Mouse (Mus musculus) spleen, postnatal 4 days (tissue): ENCODE results near the gene Rnf207.

ENCODE experiments used
- DNase-seq, 2 experiments: peaks; one replicate each; pipeline ENCODE4 v3.0.0; 2022; ENCODE audit warnings: low spot score in 2 of 2

Gene Rnf207

DNA sequence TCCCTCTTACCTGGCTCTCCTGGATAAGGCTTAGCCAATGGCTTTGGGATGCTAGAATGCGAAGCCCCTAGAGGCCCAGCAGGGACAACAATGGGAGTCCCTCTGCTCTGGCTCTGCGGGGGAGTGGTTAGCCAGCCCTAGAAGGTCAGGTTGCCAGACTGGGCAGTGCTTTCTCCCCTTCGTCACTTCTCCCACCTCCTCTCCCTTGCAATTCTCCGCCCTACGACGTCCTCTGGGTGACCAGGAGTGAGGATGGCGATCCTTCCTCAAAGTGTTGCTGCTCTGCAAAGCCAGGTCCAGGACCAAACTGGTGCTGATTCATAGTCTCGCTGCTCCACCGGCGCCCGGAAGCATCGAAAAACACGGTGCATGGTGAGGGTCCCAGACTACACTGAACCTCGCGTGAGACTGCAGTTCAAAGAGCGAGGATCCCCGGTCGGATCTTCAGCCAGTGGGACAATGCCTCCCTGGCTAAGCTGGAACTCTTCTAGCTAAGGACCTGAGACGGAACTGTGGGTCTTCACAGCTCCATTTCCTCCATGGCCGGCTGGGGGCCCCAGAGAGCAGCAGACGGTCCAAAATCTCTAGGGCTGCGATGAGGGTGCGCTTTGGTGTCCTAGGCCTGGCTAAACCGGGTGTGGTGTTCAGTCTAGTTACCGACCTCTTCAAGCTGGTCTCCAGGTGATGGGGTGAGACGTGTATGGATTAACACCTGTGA lies at the start of gene Rnf207:
TSS of gene Rnf207 (minus strand) at position 477 of the 718 bp plus-strand sequence.
- peak; percentile 39 to 78 for DNase-seq

DNA sequence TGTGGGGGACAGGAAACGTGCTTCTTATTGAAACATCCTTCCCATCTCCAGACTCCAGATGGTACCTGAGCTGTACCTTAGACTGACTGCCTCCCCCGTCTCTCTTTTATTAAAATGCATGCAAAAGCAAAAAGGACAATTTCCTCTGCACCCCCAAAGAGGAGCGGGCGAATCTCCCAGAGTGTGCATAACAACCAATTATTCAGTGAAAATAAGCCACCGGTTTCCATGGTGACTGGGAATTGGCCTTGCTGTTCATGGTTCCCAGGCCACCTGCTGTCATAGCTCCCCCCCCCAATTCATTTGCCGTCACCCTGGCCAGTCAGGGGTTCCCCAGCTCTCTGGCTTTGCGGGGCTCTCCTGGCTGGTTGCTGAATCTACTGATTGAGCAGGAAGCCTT lies 46.4 kb upstream of the Rnf207 start:
- DNase-seq: no peak

DNA sequence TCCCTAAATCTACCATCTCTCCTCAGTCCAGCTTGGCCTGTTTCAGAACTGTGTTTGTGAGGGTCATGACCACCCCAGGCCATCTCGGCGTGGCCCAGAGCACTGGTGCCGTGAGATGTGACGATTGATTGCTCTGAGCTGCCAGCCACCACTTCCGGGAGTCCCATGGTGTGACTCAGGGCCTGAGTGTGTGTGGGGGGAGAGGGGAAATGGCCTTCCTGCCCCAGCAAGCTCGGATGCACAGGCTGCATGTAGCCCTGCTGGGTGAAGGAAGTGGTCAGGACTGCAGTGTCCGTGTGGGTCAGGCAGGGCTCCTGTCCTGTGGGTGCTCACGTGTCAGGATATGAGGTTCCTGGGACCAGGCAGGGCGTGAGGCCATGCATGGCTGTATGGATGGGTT lies 43.4 kb upstream of the Rnf207 start:
- DNase-seq: no peak

DNA sequence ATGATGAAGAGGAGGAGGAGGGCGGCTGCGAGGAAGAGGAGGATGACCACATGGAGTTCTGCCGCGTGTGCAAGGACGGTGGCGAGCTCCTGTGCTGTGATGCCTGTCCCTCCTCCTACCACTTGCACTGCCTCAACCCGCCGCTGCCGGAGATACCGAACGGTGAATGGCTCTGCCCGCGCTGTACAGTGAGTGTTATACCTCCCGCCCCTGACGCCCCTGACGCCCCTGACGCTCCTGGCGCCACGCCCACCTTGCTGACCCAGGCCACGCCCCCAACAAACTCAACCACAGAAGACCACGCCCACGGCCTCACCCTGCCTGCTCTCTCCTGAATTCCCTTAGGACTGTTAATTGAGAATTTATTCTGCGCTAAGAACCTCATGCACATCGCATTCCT lies 42.1 kb upstream of the Rnf207 start:
- peak in 1 of 2 experiments; percentile 39 for DNase-seq

DNA sequence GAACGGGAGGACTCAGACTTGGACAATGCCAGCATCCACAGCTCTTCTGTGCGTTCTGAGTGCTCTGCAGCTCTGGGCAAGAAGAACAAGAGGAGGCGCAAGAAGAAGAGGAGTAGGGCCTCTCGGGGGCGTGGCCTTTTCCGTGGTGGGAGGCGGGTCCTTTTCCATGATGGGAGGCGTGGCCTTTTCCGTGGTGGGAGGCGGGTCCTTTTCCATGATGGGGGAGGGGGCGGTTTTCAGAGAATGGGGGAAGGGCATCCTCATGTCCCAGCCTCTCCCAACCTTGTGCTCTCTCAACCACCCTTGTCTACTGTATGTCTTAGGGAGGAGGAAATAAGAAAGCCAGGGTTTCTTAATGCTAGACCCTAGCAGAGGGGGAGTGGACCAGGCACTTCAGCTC lies 40.9 kb upstream of the Rnf207 start:
- no peak for DNase-seq

DNA sequence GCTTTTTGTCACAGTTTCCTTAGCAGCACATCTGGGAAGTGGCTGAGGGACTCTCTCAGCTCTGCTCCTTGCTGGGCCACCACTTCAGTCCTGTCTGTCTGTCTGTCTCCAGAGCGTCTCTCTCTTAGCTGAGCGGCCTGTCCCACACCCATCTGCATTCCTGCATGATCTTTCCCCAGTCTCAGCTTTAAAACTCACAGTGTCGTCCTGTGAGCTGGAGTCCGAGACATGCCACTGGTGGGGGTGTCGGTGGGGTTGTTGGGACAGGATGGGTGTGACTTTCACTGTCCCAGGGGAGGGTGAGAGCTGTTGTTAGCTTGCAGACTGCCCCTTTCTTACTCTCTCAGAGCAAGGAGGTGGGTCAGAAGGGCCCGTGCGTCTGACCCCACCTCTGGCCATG lies 36.9 kb upstream of the Rnf207 start:
- DNase-seq: no peak

DNA sequence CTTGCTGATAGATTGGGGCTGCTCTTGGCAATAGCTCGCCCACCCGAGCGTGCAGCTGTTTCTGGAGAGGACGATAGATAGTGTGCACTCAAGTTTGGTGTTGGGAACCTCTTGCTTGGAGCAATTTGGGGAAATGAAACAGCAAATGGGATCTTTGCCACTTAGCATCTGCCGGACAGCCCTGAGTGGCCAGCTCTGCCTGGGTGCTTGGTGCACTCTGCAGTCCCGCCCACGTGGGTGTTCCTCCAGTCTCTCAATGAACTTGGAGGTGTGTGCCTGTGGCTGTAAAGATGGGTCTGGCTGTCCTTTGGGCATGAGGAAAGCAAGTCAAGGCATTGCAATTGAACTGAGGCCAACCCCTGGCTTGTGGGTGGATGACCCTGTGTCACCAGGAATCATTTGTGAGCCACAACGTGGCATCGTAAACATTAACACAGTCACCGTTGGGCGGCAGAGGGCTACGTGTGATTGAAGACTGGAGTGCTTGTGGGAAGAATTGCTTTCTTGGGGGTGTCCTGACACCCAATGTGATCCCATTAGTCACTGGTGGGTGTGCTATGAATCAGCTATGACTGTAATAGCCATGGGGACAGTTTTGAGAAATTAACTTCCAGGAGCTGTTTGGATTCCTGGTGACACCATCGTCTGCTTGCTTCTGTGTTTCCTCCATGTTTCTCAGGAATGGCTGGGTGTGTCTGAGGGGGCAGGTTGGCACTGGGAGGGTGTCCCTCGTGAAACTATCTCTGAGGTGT lies 35.3 kb upstream of the Rnf207 start:
- no peak for DNase-seq

DNA sequence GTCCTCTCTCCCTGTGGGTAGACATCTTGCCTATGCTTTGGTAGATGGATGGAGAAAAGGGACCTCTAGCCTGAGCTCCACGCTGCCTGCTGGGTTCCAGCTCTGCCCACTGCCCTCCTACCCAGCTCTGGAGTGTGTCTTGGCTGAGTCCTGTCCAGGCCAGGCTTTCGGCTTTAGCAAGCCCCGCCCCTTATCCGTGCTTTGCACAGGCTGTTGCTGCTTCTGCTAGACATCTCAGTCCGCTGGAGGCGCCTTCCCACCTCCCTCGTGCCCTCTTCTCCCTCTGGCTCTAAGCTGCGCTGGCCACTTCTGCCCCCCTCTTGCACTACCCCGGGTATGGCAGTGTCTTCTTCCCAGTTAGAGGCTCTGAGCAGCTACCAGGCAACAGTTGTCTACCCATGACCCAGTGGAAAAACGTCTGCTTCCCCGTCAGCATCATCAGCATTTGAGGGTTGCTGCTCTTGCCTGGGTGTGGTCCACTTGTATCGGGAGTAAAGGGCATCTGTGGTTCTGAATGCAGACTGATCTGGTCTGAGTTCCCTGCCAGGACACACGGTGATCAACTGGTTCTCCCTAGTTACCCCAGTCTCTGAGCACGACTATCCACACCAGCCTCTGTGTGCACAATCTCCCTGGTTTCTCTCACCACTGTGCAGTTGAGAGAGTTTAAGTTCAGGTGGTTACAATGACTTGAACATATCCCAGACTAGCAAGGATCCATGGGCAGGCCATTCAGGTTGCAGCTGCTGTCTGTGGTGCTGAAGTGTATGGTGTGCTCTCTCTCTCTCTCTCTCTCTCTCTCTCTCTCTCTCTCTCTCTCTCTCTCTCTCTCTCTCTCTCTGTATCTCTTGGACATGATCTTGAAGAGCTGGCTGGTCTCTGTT lies 32.9 kb upstream of the Rnf207 start:
- no peak for DNase-seq

DNA sequence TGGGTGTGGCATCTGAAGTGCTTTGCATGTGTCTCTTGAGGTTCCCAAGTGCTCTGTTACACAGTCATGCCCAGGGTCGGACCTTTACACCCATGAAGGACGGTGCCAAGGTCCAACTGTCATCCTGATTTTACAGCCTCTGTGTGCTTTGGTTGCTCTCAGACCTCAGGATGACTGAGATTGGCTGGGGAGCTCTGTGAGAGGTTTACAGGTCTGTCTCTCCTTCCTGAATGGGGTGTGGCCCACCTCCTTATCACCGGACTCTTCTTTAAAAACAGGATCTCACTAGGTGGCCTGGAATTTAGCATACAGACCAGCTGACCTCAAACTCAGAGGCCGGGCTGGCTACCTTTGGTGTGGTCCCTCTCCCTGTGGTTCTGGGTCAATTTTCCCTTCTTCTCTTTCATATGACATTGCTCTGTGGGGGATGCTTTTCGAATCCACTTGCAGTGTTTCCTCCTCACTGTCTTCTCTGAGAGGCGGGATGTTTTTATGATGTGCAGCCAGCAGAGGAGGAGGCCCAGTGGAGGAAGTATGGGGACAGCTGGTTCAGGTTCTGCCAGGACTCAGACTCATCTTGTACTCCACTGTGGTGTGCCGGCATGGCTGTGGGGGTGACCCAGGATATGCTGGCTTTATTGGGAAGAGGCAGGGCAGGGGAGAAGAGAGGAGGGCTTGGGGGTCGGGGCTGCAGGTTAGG lies 32.1 kb upstream of the Rnf207 start:
- no peak for DNase-seq

DNA sequence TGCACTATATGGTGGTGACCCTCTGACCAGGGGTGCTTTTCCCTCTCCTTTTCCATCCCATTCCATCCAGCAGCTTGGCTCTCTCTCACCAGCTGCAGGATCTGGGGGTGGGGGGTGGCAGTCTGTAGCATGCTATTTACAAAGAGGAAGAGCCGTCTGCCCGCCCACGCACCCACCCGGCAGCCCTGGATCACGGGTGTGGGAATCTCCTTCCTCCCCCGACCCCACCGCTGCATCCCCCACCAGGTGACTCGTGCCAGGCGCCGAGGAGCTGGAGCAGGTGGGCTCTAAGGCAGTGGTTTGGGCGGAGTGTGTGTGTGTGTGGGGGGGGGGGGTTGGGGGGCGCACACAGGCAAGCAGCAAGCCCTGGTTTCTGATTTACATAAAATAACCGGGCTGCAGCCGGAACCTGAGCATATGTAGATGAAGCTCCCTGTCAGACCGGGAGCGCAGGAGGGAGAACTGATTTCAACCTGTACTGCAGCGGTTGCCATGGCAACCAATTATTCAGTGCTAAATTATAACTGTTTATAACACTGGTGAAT lies 31.1 kb upstream of the Rnf207 start:
- DNase-seq: no peak

DNA sequence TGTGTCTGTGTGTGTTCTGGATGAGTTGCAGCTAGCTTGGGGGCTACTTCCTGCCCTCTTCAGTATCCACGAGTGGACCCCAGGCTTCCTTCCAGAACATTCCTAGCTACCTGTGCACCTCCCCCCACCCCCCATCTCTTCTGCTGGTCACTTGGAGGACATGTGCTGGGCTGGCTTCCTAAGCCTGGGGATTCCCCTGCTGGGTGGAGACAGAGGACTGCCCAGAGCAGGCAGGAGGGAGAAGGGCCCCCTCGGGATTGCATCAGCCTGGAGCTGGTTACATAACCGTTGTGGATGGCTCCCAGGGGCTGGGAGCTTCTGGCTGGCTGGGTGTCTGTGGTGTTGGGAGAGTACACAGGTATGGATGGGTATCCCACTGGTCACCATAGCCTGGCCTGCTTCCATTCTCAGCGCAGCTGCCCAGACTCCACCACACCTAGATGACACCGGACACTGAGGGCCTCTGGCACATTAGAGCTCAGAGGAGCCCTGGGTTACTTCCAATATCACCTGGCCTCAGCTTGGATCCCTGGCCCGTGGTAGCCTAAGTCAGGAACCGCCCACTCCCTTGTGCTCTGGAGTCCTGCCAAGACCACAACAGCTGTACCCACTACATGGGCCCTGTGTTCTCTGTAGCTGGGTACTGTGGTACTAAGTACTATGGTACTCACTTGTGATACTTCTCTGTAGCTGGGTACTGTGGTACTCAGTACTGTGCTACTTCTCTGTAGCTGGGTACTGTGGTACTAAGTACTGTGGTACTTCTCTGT lies 26.5 kb upstream of the Rnf207 start:
- no peak for DNase-seq

DNA sequence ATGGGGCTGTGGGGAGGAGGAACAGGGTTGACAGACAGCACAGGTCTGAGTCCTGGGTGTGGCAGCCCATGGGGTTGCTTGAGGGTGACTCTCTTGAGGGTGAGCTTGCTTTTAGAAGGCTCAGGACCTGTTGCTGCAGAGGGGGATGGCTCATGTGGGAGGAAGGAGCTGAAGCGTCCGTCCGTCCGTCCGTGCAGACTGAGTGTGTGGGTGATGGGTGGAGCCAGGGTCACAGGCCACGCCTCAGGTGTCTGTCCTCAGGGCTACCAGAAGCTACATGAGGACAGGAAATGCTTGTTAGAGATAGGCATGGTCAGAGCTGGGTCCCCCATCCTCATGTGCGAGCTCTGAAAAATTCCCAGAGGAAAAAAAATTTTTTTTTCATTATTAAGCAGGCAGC lies 25.9 kb upstream of the Rnf207 start:
- no peak for DNase-seq

DNA sequence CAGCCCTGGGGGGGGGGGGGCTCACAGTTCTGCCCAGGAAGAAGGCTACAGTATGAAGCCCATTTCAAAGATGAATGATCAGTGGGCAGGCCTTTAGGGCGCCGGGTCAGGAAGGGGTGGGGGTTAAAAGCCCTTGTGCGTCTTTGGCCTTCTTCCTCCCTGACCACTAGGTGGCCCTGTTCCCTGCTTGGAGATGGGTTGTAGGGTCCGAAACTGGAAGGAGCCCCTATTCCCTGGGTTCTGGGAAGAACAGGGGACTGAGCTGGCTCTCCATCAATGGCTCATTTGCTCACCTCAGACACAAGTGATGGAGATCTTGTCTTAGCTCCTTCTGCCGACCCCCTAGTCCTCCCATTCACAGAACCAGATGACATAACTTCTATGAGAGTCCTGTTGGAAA lies 24.5 kb upstream of the Rnf207 start:
- DNase-seq: no peak

DNA sequence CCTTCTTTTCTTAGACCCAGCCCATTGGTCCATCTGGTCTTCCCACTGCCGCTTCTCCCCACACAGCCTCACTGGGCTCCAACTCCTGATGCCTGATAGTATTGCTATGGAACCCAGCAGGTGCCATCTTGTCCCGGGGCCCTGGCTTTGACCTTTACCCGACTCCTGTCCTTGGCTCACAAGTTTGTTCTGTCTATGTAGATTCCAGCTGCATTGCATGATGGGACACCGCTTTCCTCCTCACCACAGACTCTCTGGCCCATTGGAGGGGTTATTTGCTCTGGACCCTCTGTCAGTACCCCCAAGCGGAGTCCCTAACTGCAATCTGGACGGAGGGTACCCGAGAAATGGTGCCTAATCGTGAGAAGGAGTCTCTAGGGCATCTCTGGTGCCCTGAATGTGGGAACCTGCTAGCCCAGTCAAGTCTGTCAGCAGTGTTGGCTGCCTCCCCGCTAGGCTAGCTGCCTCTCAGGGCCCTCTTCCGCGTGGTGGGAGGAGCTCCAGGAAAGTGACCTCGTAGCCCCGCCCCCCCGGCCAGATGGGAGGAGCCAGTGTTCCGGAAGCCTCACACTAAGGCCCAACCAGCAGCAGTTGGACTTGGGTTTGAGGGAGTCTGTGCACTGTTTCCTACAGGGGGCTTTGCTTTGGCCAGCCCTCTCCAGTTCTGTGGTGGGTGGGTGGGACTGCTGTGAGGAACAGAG lies 21.9 kb upstream of the Rnf207 start:
- peak; percentile 37 to 73 for DNase-seq

DNA sequence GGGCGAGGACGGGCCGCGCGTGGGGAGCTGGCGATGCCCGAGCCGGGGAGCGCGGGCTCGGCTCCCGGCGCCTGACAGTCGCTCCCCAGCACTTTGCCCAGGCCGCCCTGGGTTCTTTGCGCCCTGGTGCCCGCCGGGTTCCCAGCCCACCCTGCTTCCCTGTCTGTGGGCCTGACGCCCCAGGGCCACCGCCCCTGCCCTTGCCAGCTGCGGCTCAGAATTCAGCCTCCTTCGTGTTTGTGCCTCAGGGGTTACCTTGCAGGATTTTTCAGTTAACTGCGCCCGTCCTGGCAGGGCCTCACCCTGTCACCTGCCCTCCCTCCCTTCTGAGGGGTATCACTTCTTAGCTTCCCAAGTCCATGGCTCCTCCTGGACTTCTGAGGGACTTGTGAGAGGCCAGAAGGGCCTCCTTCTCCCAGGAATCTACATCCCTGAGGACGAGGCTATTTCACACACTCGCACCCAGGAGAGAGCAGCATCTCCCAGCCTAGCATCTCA lies 20.5 kb upstream of the Rnf207 start:
- DNase-seq: no peak

DNA sequence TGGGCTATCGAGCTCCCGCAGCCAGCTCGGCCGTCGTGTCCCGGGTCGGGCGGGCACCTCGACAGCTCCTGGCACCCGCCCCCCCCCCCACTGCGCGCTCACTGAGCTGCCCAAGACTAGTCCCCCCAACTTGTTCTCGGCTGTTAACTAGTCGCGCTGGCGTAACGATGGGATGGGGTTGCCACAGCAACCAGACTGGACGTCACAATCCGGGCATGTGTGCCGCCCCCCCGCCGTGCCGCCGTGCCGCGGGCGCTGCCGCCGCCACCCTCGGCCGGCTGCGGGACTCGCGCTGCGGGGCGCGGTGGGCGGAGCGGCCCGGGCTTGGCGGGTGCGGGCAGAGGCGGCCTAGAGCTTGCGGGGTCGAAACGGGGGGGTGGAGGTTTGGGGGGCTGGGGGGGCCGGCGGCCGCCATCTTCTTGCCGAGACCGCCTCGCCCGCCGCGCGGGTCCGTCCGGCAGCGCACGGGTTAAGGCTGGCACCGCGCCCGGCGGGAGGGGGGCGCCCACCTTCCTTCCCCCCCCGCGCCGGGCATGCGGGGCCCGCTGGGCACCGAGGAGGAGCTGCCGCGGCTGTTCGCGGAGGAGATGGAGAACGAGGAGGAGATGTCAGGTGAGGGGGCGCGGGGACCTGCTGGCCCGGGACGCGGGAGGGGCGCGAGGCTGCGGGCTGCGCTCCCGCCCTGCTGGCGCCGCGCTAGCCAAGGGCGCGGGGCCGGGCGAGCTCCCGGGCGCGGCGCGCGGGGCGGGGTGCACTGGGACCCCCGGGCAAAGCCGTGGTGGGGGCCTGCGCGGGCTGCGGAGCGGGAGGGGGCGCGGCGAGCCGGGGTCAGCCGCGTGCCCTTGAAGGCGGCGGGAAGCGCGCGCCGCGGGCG lies 19.9 kb upstream of the Rnf207 start, which contains the start of gene Chd5:
TSS of gene Chd5 (plus strand) at position 233 of the 874 bp plus-strand sequence.
- no peak for DNase-seq

DNA sequence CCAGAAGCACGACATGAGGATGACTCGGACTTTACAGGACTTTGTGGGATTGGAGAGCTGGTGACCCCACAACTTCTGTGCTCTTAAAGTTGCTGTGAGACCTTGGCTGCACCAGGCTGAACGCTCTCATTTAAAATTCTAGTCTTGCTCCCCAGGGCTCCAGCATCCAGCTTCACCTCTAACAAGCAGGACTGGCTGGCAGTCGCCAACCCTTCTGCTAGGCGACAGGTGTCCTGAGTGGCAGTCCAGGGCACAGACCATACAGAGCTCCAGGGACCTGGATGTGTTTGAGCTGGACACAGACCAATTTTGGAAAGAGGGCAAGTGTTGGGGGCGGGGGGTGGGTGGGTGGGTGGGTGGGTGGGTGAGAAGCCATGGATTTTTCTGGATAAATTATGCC lies 19.0 kb upstream of the Rnf207 start:
- no peak for DNase-seq

DNA sequence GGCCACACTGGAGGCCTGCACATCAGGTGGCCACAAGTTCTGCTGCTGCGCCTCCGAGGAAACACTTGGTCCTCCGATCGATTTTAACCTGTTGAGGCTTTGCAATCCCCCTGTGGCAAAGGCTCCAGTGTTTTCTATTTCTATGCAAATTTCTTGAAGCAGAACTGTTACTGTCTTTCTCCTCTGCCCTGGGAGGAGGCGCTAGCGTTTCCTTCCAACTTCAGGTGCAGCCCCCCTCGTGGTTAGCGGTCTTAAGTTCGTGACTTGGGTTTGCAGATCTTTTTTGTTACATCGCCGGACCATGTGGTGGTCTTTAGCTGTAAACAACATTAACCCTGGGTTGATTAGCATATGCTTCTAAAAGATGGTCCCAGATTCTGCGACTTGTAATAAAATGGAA lies 14.8 kb upstream of the Rnf207 start:
- DNase-seq: no peak

DNA sequence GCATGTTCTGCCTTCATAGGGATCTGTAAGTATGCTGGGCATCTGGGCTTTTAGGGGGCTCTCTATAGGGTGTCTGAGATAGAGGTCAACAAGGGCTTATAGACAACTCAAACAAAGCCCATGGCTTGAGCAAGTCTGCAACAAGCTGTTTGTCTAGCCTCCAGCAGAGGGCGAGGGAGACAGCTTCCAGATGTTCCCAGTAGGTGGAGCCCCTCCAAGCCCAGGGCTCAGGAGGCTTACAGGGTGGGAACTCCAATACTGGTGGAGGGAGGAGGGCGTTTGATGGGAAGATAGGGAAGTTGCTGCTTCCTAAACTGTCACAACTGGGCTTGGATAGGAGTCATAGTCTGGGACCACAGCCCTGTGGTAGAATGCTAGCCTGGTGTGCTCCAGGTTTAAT lies 14.2 kb upstream of the Rnf207 start:
- peak; percentile 54 to 79 for DNase-seq
